In genomic region chr1:51915576-51916156, GRCm38 (mm10) we compare ENCODE assay signal across 8 mouse cellular contexts. TPM values are rescaled to one million over a fixed set of nuclear protein-coding genes. Genes with fewer than 3 reads are reported as not detected.
DNase-seq lines count a peak whose midpoint lies in the region; ATAC-seq lines count a peak whose summit lies in the region.

Myo1b (minus strand) TSS chr1:51916071.

- DNase-seq in spleen, adult 18-20 months: peak; percentile 14 to 31
- DNase-seq in spleen, adult 12 weeks (ENCODE audit: low spot score): no peak
- DNase-seq in thymus, postnatal 0 days (ENCODE audit: low spot score): no peak

- peak within 1 kb of the TSS; percentile 83 for H3K4me3 ChIP-seq in embryonic facial prominence, embryonic 12.5 days
- H3K4me3 ChIP-seq in heart, embryonic 12.5 days: peak within 1 kb of the TSS; percentile 78
- peak within 1 kb of the TSS; percentile 93 for H3K4me3 ChIP-seq in kidney, embryonic 15.5 days (replicated peaks)
- peak within 1 kb of the TSS; percentile 66 for H3K4me3 ChIP-seq in liver, embryonic 16.5 days (ENCODE audit: low read depth, low read length)
- peak within 1 kb of the TSS; percentile 85 for H3K4me3 ChIP-seq in neural tube, embryonic 13.5 days

- ATAC-seq in embryonic facial prominence, embryonic 12.5 days (ENCODE audit: insufficient number of reproducible peaks, insufficient read depth, low FRiP score, low TSS enrichment): peak; percentile 73
- peak; percentile 83 for ATAC-seq in heart, embryonic 12.5 days (ENCODE audit: insufficient number of reproducible peaks, low FRiP score)
- ATAC-seq in kidney, embryonic 15.5 days (replicated peaks; ENCODE audit: low FRiP score): peak; percentile 88
- peak; percentile 82 for ATAC-seq in liver, embryonic 16.5 days (ENCODE audit: low read depth)
- peak; percentile 87 for ATAC-seq in neural tube, embryonic 13.5 days (ENCODE audit: low read depth)

- H3K27me3 ChIP-seq in embryonic facial prominence, embryonic 12.5 days: no peaks in the 10 kb centered on the region
- H3K27me3 ChIP-seq in heart, embryonic 12.5 days (replicated peaks): no peaks in the 10 kb centered on the region
- no peaks in the 10 kb centered on the region for H3K27me3 ChIP-seq in kidney, embryonic 15.5 days
- peaks cover 19% of the 10 kb centered on the region for H3K27me3 ChIP-seq in liver, embryonic 16.5 days (ENCODE audit: control insufficient read depth, insufficient read depth, low read depth, low read length)
- H3K27me3 ChIP-seq in neural tube, embryonic 13.5 days: no peaks in the 10 kb centered on the region

- H3K9ac ChIP-seq in embryonic facial prominence, embryonic 12.5 days: peak within 1 kb of the TSS; percentile 94
- H3K9ac ChIP-seq in heart, embryonic 12.5 days: peak within 1 kb of the TSS; percentile 83
- H3K9ac ChIP-seq in kidney, embryonic 15.5 days: peak within 1 kb of the TSS; percentile 93
- H3K9ac ChIP-seq in liver, embryonic 16.5 days (ENCODE audit: low read depth, low read length): peak within 1 kb of the TSS; percentile 57
- peak within 1 kb of the TSS; percentile 95 for H3K9ac ChIP-seq in neural tube, embryonic 13.5 days

- H3K4me1 ChIP-seq in embryonic facial prominence, embryonic 12.5 days: peaks cover 25% of the 10 kb centered on the region
- H3K4me1 ChIP-seq in heart, embryonic 12.5 days (replicated peaks): peaks cover 29% of the 10 kb centered on the region
- peaks cover 33% of the 10 kb centered on the region for H3K4me1 ChIP-seq in kidney, embryonic 15.5 days
- H3K4me1 ChIP-seq in liver, embryonic 16.5 days (ENCODE audit: control insufficient read depth, low read depth, low read length): peaks cover 5% of the 10 kb centered on the region; the same call in 1 of the 2 replicates
- peaks cover 43% of the 10 kb centered on the region for H3K4me1 ChIP-seq in neural tube, embryonic 13.5 days (replicated peaks)

- no peaks in the 10 kb centered on the region for H3K9me3 ChIP-seq in embryonic facial prominence, embryonic 12.5 days
- no peaks in the 10 kb centered on the region for H3K9me3 ChIP-seq in heart, embryonic 12.5 days (replicated peaks)
- H3K9me3 ChIP-seq in kidney, embryonic 15.5 days (replicated peaks): no peaks in the 10 kb centered on the region
- H3K9me3 ChIP-seq in liver, embryonic 16.5 days (replicated peaks; ENCODE audit: control insufficient read depth, low read length): no peaks in the 10 kb centered on the region
- H3K9me3 ChIP-seq in neural tube, embryonic 13.5 days: no peaks in the 10 kb centered on the region

- peak within 1 kb of the TSS; percentile 59 for H3K4me2 ChIP-seq in embryonic facial prominence, embryonic 12.5 days (replicated peaks)
- peak within 1 kb of the TSS; percentile 66 for H3K4me2 ChIP-seq in heart, embryonic 12.5 days
- peak within 1 kb of the TSS; percentile 75 for H3K4me2 ChIP-seq in kidney, embryonic 15.5 days
- peak within 1 kb of the TSS; percentile 54 for H3K4me2 ChIP-seq in liver, embryonic 16.5 days (ENCODE audit: low read depth, low read length)
- peak within 1 kb of the TSS; percentile 69 for H3K4me2 ChIP-seq in neural tube, embryonic 13.5 days

- peak within 1 kb of the TSS; percentile 93 for H3K27ac ChIP-seq in embryonic facial prominence, embryonic 12.5 days
- peak within 1 kb of the TSS; percentile 65 for H3K27ac ChIP-seq in heart, embryonic 12.5 days (ENCODE audit: poor library complexity, severe bottlenecking)
- H3K27ac ChIP-seq in kidney, embryonic 15.5 days: peak within 1 kb of the TSS; percentile 96
- H3K27ac ChIP-seq in liver, embryonic 16.5 days (ENCODE audit: low read length): peak within 1 kb of the TSS; percentile 38
- H3K27ac ChIP-seq in neural tube, embryonic 13.5 days (replicated peaks): peak within 1 kb of the TSS; percentile 96

- 0 out of 2 replicates have a peak, but pooled peaks cover 3% of the 10 kb centered on the region for H3K36me3 ChIP-seq in embryonic facial prominence, embryonic 12.5 days
- H3K36me3 ChIP-seq in heart, embryonic 12.5 days: no peaks in the 10 kb centered on the region
- 0 out of 2 replicates have a peak, but pooled peaks cover under 1% of the 10 kb centered on the region for H3K36me3 ChIP-seq in kidney, embryonic 15.5 days
- no peaks in the 10 kb centered on the region for H3K36me3 ChIP-seq in liver, embryonic 16.5 days (ENCODE audit: control insufficient read depth, insufficient read depth)
- H3K36me3 ChIP-seq in neural tube, embryonic 13.5 days: no peaks in the 10 kb centered on the region

- under 1% methylated on average over 62 of the region's 79 CpGs for WGBS in embryonic facial prominence, embryonic 12.5 days
- under 1% methylated on average over 76 of the region's 79 CpGs for WGBS in heart, embryonic 12.5 days
- under 1% methylated on average over 61 of the region's 79 CpGs for WGBS in kidney, embryonic 15.5 days
- under 1% methylated on average over 60 of the region's 79 CpGs for WGBS in liver, embryonic 16.5 days (ENCODE audit: insufficient replicate concordance)
- WGBS in neural tube, embryonic 13.5 days: under 1% methylated on average over 75 of the region's 79 CpGs

RNA-seq across cellular contexts. Expression of gene Myo1b, which starts in this region (rescaled TPM):
- polyA plus RNA-seq in embryonic facial prominence, embryonic 12.5 days (2016; fragmentation: Nextera tagmentation; extraction: Ambion mirVana): 100 and 110 TPM in 2 replicates
- 36.5 and 38.1 TPM in 2 replicates for polyA plus RNA-seq in heart, embryonic 12.5 days (2016; fragmentation: Nextera tagmentation; extraction: Ambion mirVana)
- 72.4 and 77.0 TPM in 2 replicates for polyA plus RNA-seq in kidney, embryonic 15.5 days (2015; fragmentation: Nextera tagmentation; extraction: Ambion mirVana)
- polyA plus RNA-seq in liver, embryonic 16.5 days (2015; fragmentation: Nextera tagmentation; extraction: Ambion mirVana): 10.6 and 11.5 TPM in 2 replicates
- 79.3 TPM in 2 replicates for polyA plus RNA-seq in neural tube, embryonic 13.5 days (2015; fragmentation: Nextera tagmentation; extraction: Ambion mirVana)
- polyA plus RNA-seq in thymus, postnatal 0 days (2015; fragmentation: Nextera tagmentation; extraction: Ambion mirVana): 20.0 and 22.1 TPM in 2 replicates

Comparison
In these comparisons a context has a peak if more than half of its experiments do, and no peak if none do; other contexts are left out.
1. DNase-seq: peak in spleen, adult 18-20 months (2 of 2); none in spleen, adult 12 weeks (single experiment) and thymus, postnatal 0 days (single experiment).
2. H3K27ac ChIP-seq: peak in every context shown above with its lines; median percentile 96 in kidney, embryonic 15.5 days; 96 in neural tube, embryonic 13.5 days; 93 in embryonic facial prominence, embryonic 12.5 days; 65 in heart, embryonic 12.5 days; 38 in liver, embryonic 16.5 days.
3. Peak in every context shown above with its lines, with median percentiles within 50 percentile points of each other: ATAC-seq, H3K4me2 ChIP-seq, H3K4me3 ChIP-seq and H3K9ac ChIP-seq.